Mouse (Mus musculus) lung, adult 2 months (tissue): ENCODE data around the gene Gm21312.
"Not testable (repeated sequence)": the region's sequence is repeated elsewhere in the genome, so short reads cannot be mapped to it uniquely, and the experiment has no call there.

Experiments
- CTCF ChIP-seq: fragments of 200-500 bp; IDR thresholded peaks from 2 replicates; pipeline ENCODE4 v1.5.1; 2011; ENCODE audit warnings: mild to moderate bottlenecking, low read length, control low read depth; ENCODE audit not compliant: insufficient read depth
- POLR2A ChIP-seq: fragments of 200-500 bp; IDR thresholded peaks from 2 replicates; pipeline ENCODE4 v1.6.1; 2011; ENCODE audit warnings: low read depth, mild to moderate bottlenecking, control low read depth, low read length, borderline replicate concordance; ENCODE audit errors: extremely low read depth

GRCm38 (mm10) chr10:104142687-104143086, 34.1 kb upstream of the Gm21312 start, which contains the start of gene Gm21293:
- TF ChIP-seq CTCF, POLR2A: not testable (repeated sequence)
